Mouse (Mus musculus) neural tube, embryonic 12.5 days (tissue): ENCODE measurements around the gene Thada. TPM values are rescaled to one million over a fixed set of nuclear protein-coding genes. Genes with fewer than 3 reads are reported as not detected.

Experiments used
- ATAC-seq: fragments of 200-750 bp; cut with Nextera tagmentation; 2 replicates; pipeline ENCODE4 v1.8.0; 2017; ENCODE audit warnings: low read depth, mild to moderate bottlenecking, moderate TSS enrichment, moderate library complexity; ENCODE audit not compliant: low FRiP score
- H3K27ac ChIP-seq: fragments of 300-500 bp; sonication (generic); 2 replicates; pipeline ENCODE4 v1.5.1; 2016
- H3K27me3 ChIP-seq: fragments of 300-500 bp; sonication (generic); replicated peaks from 2 replicates; pipeline ENCODE4 v1.6.1; 2016; ENCODE audit warnings: mild to moderate bottlenecking
- H3K36me3 ChIP-seq: fragments of 300-500 bp; sonication (generic); 2 replicates; pipeline ENCODE4 v1.6.1; 2016; ENCODE audit warnings: mild to moderate bottlenecking
- H3K4me1 ChIP-seq: fragments of 300-500 bp; sonication (generic); 2 replicates; pipeline ENCODE4 v1.6.1; 2016
- H3K4me2 ChIP-seq: fragments of 300-500 bp; sonication (generic); replicated peaks from 2 replicates; pipeline ENCODE4 v1.6.1; 2016; ENCODE audit warnings: mild to moderate bottlenecking
- H3K4me3 ChIP-seq: fragments of 300-500 bp; sonication (generic); 2 replicates; pipeline ENCODE4 v1.5.1; 2016
- H3K9ac ChIP-seq: fragments of 300-500 bp; sonication (generic); 2 replicates; pipeline ENCODE4 v1.6.1; 2016; ENCODE audit warnings: mild to moderate bottlenecking
- H3K9me3 ChIP-seq: fragments of 300-500 bp; sonication (generic); 2 replicates; pipeline ENCODE4 v1.6.1; 2016; ENCODE audit warnings: mild to moderate bottlenecking
- WGBS: fragments of 180-500 bp; shearing (Covaris S2); methylation state at CpG from one replicate; pipeline ENCODE4 v1.1.7; 2016; 5-methylcytosine and 5-hydroxymethylcytosine counted together
- polyA plus RNA-seq: library from polyadenylated mRNA; unstranded; fragments of >200 nt; fragmentation: Nextera tagmentation; extraction: Ambion mirVana; gene quantifications from 2 replicates; pipeline ENCODE4 v1.2.1, GENCODE M21; 2016

Gene Thada
- polyA plus RNA-seq, 1 experiment from 2014 or later, result 9.2 TPM

DNA sequence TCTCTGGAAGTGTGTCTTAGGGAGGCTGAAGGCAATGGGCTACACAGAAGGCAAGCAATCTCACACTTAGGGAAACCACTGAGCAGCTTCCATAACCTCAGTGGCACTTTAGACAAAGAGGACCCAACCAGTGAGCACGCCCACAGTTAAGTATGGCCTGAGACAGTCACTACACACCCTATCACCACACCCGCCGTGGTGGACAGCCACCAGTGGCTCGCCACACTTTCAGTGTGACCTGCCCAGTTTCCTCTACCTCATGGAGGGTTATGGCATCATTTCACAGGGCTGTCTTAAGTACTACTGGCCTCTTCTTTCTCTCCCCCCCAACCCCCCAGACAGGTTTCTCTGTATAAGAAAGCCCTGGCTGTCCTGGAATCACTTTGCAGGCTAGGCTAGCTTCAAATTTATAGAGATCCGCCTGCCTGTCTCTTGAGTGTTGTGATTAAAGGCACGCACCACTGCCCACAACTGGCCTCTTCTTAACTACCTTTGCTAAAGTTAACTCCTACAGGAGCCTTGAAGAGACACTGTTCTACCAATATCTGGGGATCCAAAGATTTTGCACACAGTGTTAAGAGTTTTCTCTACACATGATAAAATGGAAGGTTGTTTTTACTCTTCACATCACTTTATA is 194.3 kb downstream of the Thada start:
- WGBS, result 86% methylated on average over 6 of the region's 6 CpGs
- H3K4me3 ChIP-seq, result no peak overlapping the region
- no peak overlapping the region for H3K4me2 ChIP-seq
- H3K27ac ChIP-seq, result no peak overlapping the region
- no peaks in the 10 kb centered on the region for H3K9me3 ChIP-seq
- ATAC-seq, result no peak
- H3K36me3 ChIP-seq, result no peaks in the 10 kb centered on the region; the same call in 1 of the 2 replicates
- no peak overlapping the region for H3K9ac ChIP-seq
- peaks cover 8% of the 10 kb centered on the region for H3K4me1 ChIP-seq
- H3K27me3 ChIP-seq, result no peaks in the 10 kb centered on the region

DNA sequence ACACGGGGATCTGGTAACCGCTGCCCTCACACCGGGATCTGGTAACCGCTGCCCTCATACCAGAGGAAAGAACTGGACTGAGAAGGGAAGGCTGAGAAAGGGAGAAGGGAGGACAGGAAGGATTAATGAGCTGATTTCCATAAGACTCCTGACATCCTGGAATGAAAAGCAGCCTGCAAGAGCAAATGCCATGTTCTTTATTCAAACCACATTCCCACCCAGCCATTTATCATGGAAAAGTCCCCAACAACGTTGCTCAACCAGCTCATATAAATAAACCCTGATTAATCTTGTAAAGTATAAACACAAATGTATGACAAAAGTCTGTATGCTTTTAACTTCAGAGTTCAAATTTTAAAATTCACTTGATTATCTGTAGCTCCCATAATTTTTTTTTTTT is 196.3 kb downstream of the Thada start:
- no peaks in the 10 kb centered on the region; the same call in 1 of the 2 replicates for H3K36me3 ChIP-seq
- H3K4me1 ChIP-seq, result peaks cover 8% of the 10 kb centered on the region
- H3K27me3 ChIP-seq, result no peaks in the 10 kb centered on the region
- no peak overlapping the region for H3K9ac ChIP-seq
- ATAC-seq, result no peak
- H3K4me3 ChIP-seq, result no peak overlapping the region
- 81% methylated on average over 5 of the region's 5 CpGs for WGBS
- no peak overlapping the region for H3K4me2 ChIP-seq
- no peaks in the 10 kb centered on the region for H3K9me3 ChIP-seq
- H3K27ac ChIP-seq, result no peak overlapping the region

DNA sequence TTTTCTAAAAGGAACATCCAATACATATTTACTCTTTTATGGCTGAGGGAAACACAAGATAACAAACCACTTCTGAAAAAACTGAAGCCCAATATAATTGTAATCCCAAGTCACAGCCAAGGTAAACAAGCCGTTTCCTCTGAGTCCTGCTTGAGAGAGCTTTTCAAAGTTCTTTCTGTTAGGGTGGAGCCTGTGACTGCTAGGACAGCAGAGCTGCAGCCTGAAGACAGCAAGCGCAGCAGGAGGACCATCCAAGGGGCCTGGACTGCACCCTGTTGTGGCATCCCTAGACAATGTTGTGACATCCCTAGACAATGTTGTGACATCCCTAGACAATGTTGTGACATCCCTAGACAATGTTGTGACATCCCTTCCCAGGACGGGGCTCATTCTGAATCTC is 197.6 kb downstream of the Thada start:
- Histone ChIP-seq H3K27ac (no peak overlapping the region), H3K4me2 (no peak overlapping the region), H3K27me3 (no peaks in the 10 kb centered on the region), H3K9ac (no peak overlapping the region), H3K9me3 (no peaks in the 10 kb centered on the region), H3K4me1 (no peaks in the 10 kb centered on the region), H3K36me3 (no peaks in the 10 kb centered on the region; the same call in 1 of the 2 replicates), H3K4me3 (no peak overlapping the region)
- WGBS, result 82% methylated on average over 3 of the region's 3 CpGs
- no peak for ATAC-seq

DNA sequence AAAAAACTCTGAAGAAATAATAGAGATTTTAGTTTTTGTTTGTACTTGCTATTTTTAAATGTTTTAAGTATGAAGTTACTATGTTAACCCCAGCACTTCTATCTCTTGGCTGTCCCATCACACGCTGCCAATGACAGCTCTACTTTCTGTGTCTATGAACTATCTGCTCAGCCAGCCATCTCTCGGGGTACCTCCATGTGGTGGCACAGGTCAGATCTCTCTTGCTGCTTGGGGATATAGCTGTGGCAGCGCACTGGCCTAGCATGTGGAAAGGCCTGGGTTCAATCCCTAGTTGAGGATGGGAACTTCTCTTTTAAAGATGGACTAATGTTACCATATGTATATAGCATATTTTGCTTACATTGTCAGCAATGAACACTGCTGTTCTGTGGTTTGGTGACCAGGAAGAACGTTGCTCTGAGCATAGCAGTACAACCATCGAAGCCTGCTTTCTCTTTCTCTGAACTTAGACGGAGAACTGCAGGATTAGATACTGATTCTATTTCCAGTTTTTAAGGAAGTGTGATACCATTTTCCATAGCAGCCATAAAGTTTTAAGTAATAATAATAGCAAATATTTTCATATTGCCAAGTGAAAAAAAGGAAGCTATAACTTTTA is 198.4 kb downstream of the Thada start:
- H3K9ac ChIP-seq, result no peak overlapping the region
- no peaks in the 10 kb centered on the region for H3K9me3 ChIP-seq
- H3K27me3 ChIP-seq, result no peaks in the 10 kb centered on the region
- H3K27ac ChIP-seq, result no peak overlapping the region
- no peaks in the 10 kb centered on the region for H3K4me1 ChIP-seq
- 94% methylated on average over 6 of the region's 6 CpGs for WGBS
- no peak for ATAC-seq
- H3K4me2 ChIP-seq, result no peak overlapping the region
- H3K4me3 ChIP-seq, result no peak overlapping the region
- no peaks in the 10 kb centered on the region; the same call in 1 of the 2 replicates for H3K36me3 ChIP-seq

DNA sequence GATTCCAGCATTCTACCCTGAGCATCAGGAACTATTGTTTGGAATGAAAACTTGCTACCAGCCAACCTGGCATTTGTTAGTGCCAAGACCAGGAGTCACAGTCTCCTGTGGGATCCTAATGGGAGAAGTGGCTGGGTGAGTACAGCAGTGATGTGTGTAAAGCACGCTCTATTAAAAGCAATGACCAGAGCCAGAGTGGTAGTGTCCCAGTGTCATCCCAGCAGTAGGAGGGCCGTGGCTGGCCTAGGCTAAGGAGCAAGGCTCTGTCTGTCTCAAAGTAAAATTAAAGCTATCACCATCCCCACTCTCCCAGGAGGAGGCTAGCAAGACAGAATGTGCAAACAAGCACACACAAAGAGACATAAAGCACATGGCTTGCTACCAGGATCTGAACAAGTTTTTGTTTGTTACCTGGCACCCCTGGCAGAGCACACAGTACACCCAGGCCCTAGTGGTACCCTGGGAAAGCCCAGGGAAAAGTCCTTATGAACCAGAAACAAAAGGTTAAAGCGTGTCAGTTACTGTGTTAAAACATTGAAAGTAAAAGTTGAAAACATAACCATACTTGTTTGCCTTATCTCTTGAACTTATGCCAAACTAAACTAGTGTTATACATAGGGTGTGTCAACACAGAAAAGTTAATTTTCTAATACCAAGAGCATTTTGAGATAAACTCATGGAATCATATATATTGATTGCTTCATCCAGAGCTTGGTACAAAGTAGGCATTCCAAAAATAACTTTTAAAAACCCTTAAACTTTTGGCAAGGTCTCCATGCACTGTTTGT is 199.7 kb downstream of the Thada start:
- 88% methylated on average over 3 of the region's 3 CpGs for WGBS
- no peak overlapping the region for H3K27ac ChIP-seq
- no peaks in the 10 kb centered on the region for H3K27me3 ChIP-seq
- no peaks in the 10 kb centered on the region for H3K4me1 ChIP-seq
- H3K4me3 ChIP-seq, result no peak overlapping the region
- no peaks in the 10 kb centered on the region; the same call in 1 of the 2 replicates for H3K36me3 ChIP-seq
- no peak overlapping the region for H3K9ac ChIP-seq
- no peak for ATAC-seq
- H3K4me2 ChIP-seq, result no peak overlapping the region
- H3K9me3 ChIP-seq, result no peaks in the 10 kb centered on the region

DNA sequence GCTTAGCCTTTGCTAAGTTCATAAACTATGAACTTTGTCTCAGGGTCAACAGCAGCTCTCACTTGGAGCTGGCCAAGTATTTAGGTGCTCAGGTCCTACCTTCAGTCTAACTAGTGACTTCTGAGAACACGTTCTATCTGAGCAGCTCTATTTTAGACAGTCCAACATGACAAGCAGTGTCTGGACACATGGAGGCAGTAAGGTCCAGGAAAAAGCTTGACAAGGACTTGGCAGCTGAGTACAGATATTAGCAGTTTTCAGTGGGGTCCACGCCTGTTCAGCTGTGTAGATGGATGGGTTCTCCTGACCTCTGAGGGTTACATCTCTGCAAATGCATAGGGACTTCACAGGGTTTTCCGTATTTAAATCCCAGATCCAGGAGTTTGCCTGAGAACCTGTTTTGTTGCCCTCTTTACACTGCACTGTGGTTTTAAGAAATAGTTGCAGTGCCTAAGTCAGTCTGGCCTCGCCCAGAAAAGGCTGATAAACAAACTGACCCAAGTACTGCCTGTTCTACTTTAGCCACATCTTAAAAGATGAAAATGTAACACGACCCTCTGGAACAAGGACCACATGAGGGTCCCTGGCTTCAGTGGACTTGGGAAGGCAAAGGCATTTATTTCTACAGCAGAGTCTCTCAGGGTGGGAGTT is 200.4 kb downstream of the Thada start:
- no peak overlapping the region for H3K27ac ChIP-seq
- no peaks in the 10 kb centered on the region for H3K9me3 ChIP-seq
- no peaks in the 10 kb centered on the region for H3K27me3 ChIP-seq
- H3K4me3 ChIP-seq, result no peak overlapping the region
- ATAC-seq, result no peak
- 76% methylated on average over 5 of the region's 5 CpGs for WGBS
- H3K36me3 ChIP-seq, result no peaks in the 10 kb centered on the region
- H3K9ac ChIP-seq, result no peak overlapping the region
- H3K4me2 ChIP-seq, result no peak overlapping the region
- H3K4me1 ChIP-seq, result no peaks in the 10 kb centered on the region

DNA sequence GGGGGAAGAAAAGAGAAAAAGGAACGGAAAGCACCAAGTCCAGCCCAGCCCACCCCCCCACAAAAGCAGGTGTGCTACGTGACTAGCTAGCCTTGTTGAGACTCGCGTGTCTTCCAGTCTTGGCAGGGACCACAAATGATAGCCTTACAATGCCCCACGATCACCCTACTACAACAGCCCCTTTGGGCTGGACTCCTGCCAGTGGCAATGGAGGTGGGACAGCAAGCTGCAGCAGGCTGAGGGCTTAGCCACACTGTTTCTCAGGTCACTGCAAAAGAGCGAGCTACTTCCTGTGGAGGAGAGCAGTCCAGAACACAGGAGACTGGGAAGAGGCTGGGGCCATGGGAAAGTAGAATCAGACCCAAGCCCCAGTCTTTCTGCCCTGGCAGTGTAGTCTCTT is 201.7 kb downstream of the Thada start:
- H3K27ac ChIP-seq, result no peak overlapping the region
- no peak overlapping the region for H3K4me2 ChIP-seq
- H3K9ac ChIP-seq, result no peak overlapping the region
- H3K9me3 ChIP-seq, result no peaks in the 10 kb centered on the region
- WGBS, result 83% methylated on average over 6 of the region's 6 CpGs
- no peaks in the 10 kb centered on the region for H3K36me3 ChIP-seq
- no peaks in the 10 kb centered on the region for H3K4me1 ChIP-seq
- no peak overlapping the region for H3K4me3 ChIP-seq
- ATAC-seq, result no peak
- H3K27me3 ChIP-seq, result no peaks in the 10 kb centered on the region

DNA sequence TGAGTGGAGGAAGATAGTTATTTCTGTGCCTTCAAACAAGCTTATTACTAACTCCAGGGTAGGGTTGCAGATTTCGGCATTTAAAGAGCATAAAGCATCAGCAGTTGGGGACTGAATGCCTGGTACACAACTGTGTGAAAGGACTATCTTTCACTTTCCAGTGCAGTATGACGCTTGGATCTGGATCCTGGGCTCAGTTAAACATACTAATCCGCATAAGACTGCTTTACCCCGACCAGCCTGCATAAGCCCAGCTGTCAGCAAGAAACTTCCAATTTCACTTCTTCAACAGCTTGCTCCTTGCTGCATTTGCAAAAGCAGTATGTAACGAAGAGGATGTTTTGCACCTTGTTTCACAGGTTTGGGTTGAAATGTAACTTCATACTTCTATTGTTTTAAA is 202.4 kb downstream of the Thada start:
- H3K4me1 ChIP-seq, result no peaks in the 10 kb centered on the region
- H3K36me3 ChIP-seq, result no peaks in the 10 kb centered on the region
- H3K9ac ChIP-seq, result no peak overlapping the region
- no peak overlapping the region for H3K4me2 ChIP-seq
- H3K9me3 ChIP-seq, result no peaks in the 10 kb centered on the region
- no peak overlapping the region for H3K4me3 ChIP-seq
- H3K27me3 ChIP-seq, result no peaks in the 10 kb centered on the region
- ATAC-seq, result no peak
- no peak overlapping the region for H3K27ac ChIP-seq
- WGBS, result 90% methylated on average over 5 of the region's 5 CpGs

DNA sequence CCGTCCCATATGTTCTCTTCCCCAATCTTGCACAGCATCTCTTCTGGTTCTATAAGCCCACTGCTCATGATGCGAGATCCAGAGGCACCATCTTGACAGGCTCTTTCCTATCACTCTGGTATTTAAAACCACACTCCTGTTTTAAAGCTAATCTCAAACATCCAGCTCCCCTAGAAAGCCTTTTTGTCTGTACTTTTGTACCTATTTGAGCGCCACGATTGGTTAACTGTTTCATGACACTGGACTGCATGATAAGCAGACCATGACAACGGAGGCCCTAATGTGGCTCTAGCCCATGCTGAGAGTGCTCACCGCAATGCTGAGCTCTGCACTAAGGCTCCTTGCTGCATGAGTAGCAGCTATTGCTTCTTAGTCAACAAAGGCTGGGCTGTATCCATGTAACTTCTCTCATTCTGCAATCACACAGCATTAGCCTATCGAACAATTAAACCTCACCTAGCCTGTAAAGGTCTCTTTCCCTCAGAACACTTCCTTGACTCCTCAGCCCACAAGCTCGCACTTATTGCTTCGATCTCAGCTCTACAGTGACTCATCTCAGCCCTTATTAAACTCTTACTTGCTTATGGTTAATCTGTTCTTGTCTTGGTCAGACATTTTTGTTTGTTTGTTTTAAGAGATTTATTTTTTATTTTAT is 203.6 kb downstream of the Thada start:
- WGBS, result 90% methylated on average over 9 of the region's 9 CpGs
- H3K4me1 ChIP-seq, result no peaks in the 10 kb centered on the region
- no peaks in the 10 kb centered on the region for H3K27me3 ChIP-seq
- no peak overlapping the region for H3K27ac ChIP-seq
- no peaks in the 10 kb centered on the region for H3K36me3 ChIP-seq
- H3K9ac ChIP-seq, result no peak overlapping the region
- H3K9me3 ChIP-seq, result no peaks in the 10 kb centered on the region
- H3K4me2 ChIP-seq, result no peak overlapping the region
- no peak for ATAC-seq
- no peak overlapping the region for H3K4me3 ChIP-seq

DNA sequence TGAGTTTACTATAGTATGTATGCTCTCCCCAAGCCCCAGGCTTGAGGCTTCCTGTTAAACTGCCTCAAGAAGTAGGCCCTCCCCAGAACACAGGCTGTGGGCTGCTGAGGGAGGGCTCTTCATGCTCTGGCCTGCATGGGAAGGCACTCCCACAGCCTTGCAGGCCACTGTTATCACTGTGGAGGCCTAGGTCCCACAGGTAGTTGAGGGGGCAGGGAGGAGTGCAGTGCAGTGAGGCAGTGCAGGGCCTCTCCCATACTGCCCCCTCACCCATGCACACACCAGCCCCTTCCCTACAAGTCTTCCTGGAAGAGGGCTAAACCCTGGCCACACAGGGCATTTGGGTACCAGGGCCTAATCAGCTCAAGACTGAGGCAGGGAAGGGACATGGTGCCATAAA is 205.0 kb downstream of the Thada start:
- H3K36me3 ChIP-seq, result no peaks in the 10 kb centered on the region
- H3K4me2 ChIP-seq, result no peak overlapping the region
- H3K4me1 ChIP-seq, result peaks cover 6% of the 10 kb centered on the region; the same call in 1 of the 2 replicates
- H3K9ac ChIP-seq, result no peak overlapping the region
- no peaks in the 10 kb centered on the region for H3K9me3 ChIP-seq
- no peak for ATAC-seq
- H3K27me3 ChIP-seq, result no peaks in the 10 kb centered on the region
- no peak overlapping the region for H3K4me3 ChIP-seq
- no peak overlapping the region for H3K27ac ChIP-seq

DNA sequence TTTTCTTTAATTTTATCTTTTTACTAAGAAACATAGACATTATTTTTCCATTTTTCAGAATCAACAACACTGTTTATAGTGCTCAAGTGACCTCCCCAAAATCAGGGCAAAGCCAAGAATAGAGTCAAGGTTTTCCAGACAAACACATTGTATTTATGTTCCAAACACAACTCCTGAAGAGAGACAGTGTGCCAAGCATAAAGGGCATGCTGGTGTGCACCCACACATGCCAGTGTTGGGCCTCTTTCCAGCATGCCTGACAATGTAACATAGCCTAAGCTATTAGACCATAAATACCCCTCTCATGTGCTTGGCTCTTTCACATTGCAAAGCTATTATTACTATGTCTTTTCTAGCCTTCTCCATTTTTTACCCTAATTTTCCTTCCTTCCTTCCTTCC is 205.8 kb downstream of the Thada start:
- H3K9ac ChIP-seq, result no peak overlapping the region
- H3K27ac ChIP-seq, result no peak overlapping the region
- H3K27me3 ChIP-seq, result no peaks in the 10 kb centered on the region
- no peak for ATAC-seq
- H3K4me3 ChIP-seq, result no peak overlapping the region
- peaks cover 8% of the 10 kb centered on the region; the same call in 1 of the 2 replicates for H3K4me1 ChIP-seq
- H3K36me3 ChIP-seq, result no peaks in the 10 kb centered on the region
- no peaks in the 10 kb centered on the region for H3K9me3 ChIP-seq
- H3K4me2 ChIP-seq, result no peak overlapping the region
